Mouse (Mus musculus) B cell, adult 62 days (primary cell): Measurements from ENCODE around the gene Kcnip1. TPM values are rescaled to one million over a fixed set of nuclear protein-coding genes. Genes with fewer than 3 reads are reported as not detected.

Source experiments
- total RNA-seq: library from RNA; stranded (reverse); gene quantifications from 4 replicates; pipeline ENCODE4 v1.2.4, GENCODE M21; 2023

Kcnip1 gene
- 0.30 TPM in 1 of 4 replicates, not detected in the others for total RNA-seq

GRCm38 (mm10) chr11:33992938-33993337 is at the start of gene Kcnip1:
TSS of gene Kcnip1 (minus strand) at chr11:33993152.

GRCm38 (mm10) chr11:33962688-33963407 is 30.1 kb downstream of the Kcnip1 start, which contains the start of gene Kcnmb1:
TSS of gene Kcnmb1 (plus strand) at chr11:33963013.

GRCm38 (mm10) chr11:33598986-33599385 is 394.0 kb downstream of the Kcnip1 start, which contains the start of gene D130052B06Rik:
TSS of gene D130052B06Rik (plus strand) at chr11:33599302.

Other genes starting within 250 kb of the Kcnip1 start
- gene Kcnmb1, start 30.1 kb downstream of the Kcnip1 start, total RNA-seq, result not detected in 4 replicates
- 1.3 to 2.9 TPM (median 2.6 TPM) in 4 replicates for gene Lcp2, start 53.8 kb upstream of the Kcnip1 start, total RNA-seq
- gene 4930469K13Rik, start 105.4 kb upstream of the Kcnip1 start, total RNA-seq, result not detected in 4 replicates
- gene Foxi1, start 214.9 kb upstream of the Kcnip1 start, total RNA-seq, result not detected in 4 replicates